Mouse (Mus musculus) olfactory bulb, adult 2 months (tissue): ENCODE measurements around the gene Smg6. TPM values are rescaled to one million over a fixed set of nuclear protein-coding genes. Genes with fewer than 3 reads are reported as not detected.

Source experiments
- H3K27ac ChIP-seq: fragments of 200-500 bp; 2 replicates; pipeline ENCODE4 v1.5.1; 2012; ENCODE audit warnings: low read depth, low read length; ENCODE audit not compliant: insufficient read depth
- H3K4me1 ChIP-seq: fragments of 200-500 bp; 2 replicates; pipeline ENCODE4 v1.6.1; 2012; ENCODE audit warnings: low read length; ENCODE audit not compliant: control insufficient read depth, insufficient read depth
- H3K4me3 ChIP-seq: fragments of 200-500 bp; 2 replicates; pipeline ENCODE4 v1.5.1; 2012; ENCODE audit warnings: mild to moderate bottlenecking, low read depth, low read length, moderate library complexity; ENCODE audit not compliant: insufficient read depth
- CTCF ChIP-seq: fragments of 200-500 bp; IDR thresholded peaks from 2 replicates; pipeline ENCODE4 v1.5.1; 2012; ENCODE audit warnings: low read depth, mild to moderate bottlenecking, low read length, moderate library complexity; ENCODE audit not compliant: insufficient read depth
- POLR2A ChIP-seq: fragments of 200-500 bp; IDR thresholded peaks from 2 replicates; pipeline ENCODE4 v1.6.1; 2012; ENCODE audit warnings: mild to moderate bottlenecking, low read depth, low read length, moderate library complexity; ENCODE audit not compliant: insufficient read depth
- WGBS: fragments of 180-500 bp; shearing (Covaris S2); methylation state at CpG from one replicate; pipeline ENCODE4 v1.1.7; 2018; 5-methylcytosine and 5-hydroxymethylcytosine counted together
- polyA plus RNA-seq: library from polyadenylated mRNA; stranded (reverse); fragments of >200 nt; gene quantifications from 2 replicates; pipeline ENCODE4 v1.2.4, GENCODE M21; 2012; ENCODE audit warnings: low replicate concordance; ENCODE audit not compliant: missing spikeins, insufficient read depth, insufficient read length

The Smg6 gene
- polyA plus RNA-seq, 1 experiment = 86.4 TPM

GRCm38 (mm10) chr11:74959501-74959900 is 33.9 kb downstream of the Smg6 start:
- WGBS = 47% methylated on average over 2 of the region's 2 CpGs
- Histone ChIP-seq H3K4me3 (no peak overlapping the region), H3K4me1 (peaks cover 2% of the 10 kb centered on the region; the same call in 1 of the 2 replicates), H3K27ac (no peak overlapping the region)
- TF ChIP-seq CTCF (no peak), POLR2A (no peak)

DNA sequence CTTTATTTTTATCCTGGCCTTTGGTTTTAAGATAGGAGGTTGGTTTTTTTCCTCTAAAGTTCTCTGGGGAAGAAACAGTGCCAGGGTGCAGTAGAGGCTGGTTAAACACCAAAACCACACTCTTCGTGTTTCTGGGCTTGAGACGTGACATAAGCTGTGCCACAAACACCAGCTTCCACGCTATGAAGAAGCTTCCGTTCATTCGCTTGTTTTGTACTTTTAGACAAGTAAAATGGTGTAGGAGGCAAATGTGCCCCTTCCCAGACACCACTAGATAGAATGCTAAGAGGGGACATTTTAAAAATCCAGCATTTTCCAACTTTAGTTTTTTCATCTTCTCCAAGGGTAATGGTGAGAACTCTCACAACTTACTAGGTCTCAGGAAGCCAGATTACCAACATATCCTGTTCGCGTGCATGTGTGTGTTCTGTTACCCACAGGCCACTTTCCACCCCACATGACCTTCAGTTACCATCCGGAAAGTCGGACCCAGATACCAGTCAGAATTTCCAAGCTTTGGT is 34.5 kb downstream of the Smg6 start:
- TF ChIP-seq CTCF (no peak), POLR2A (no peak)
- 86% methylated on average over 9 of the region's 9 CpGs for WGBS
- H3K4me1 ChIP-seq = peaks cover 2% of the 10 kb centered on the region; the same call in 1 of the 2 replicates
- H3K27ac ChIP-seq = no peak overlapping the region
- no peak overlapping the region for H3K4me3 ChIP-seq

GRCm38 (mm10) chr11:74961953-74962352 is 36.3 kb downstream of the Smg6 start:
- TF ChIP-seq POLR2A (no peak), CTCF (no peak)
- Histone ChIP-seq H3K27ac (no peak overlapping the region), H3K4me1 (peaks cover 2% of the 10 kb centered on the region; the same call in 1 of the 2 replicates), H3K4me3 (no peak overlapping the region)

- no peak for TF ChIP-seq CTCF
- 68% methylated on average over 2 of the region's 2 CpGs for WGBS
- Histone ChIP-seq H3K4me3 (no peak overlapping the region), H3K27ac (no peak overlapping the region), H3K4me1 (peaks cover 2% of the 10 kb centered on the region; the same call in 1 of the 2 replicates)
Observed at GRCm38 (mm10) chr11:74962846-74963407, 37.3 kb downstream of the Smg6 start.

DNA sequence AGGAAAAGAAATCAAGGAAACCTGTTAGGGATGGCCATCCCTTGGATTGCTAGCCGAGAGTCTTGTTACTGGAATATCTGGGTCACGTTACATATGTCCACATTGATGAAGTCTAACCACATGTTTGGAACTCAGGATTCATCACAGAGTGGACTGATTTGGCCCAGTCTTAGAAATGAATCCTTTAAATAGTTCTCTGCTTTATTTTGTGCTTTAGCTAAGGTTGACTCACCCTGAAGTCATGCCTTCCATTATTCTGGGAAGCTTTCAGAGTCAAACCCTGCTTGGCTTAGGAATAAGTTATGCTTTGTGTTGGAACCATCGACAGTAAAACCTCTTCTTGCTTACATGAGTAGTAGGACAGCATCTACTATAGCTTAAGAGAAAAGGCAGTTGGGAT is 39.9 kb downstream of the Smg6 start:
- Histone ChIP-seq H3K4me1 (no peaks in the 10 kb centered on the region), H3K4me3 (no peak overlapping the region), H3K27ac (no peak overlapping the region)
- WGBS = 63% methylated on average over 3 of the region's 3 CpGs
- TF ChIP-seq POLR2A (no peak), CTCF (no peak)

DNA sequence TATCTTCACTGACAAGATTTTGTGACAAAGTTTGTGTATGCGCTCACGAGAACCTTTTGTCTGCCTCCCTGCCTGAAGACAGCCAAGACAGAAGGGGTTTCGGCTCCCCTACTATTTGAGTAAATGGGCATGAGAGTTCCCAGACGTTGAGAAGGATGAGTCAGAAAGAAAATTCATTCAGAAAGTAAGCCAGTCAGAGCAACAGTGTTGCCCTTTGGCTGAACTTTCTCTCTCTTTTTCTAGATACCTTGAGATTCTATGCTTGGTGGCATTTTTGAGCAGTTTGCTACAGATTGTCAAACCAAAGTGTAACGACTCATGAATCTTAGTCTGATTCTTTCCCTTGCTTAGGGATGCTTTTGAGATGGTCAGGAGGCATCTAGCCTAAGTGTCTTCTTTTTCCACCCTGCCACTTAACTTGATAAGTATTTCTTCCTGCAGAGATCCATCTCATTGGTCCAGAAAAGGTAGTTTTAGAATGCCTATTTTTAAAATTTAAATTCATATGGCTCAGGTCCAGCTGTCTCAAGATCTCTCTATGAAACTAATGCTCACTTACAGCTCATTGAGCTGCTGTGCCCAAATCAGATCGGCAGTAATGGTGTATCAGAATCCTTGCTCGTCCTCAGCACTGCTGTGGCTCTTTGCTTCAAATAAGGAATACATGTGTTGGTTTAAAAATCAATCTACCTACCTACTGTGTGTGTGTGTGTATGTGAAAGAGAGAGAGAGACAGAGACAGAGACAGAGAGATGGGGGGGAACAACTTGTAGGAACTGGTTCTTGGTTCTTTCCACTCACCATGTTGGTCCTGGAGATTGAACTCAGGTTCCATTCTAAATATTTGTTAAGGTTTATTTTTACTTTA is 47.9 kb downstream of the Smg6 start:
- no peak overlapping the region for H3K4me3 ChIP-seq
- H3K27ac ChIP-seq = no peak overlapping the region
- H3K4me1 ChIP-seq = no peaks in the 10 kb centered on the region
- 66% methylated on average over 7 of the region's 7 CpGs for WGBS
- TF ChIP-seq POLR2A (no peak), CTCF (no peak)

DNA sequence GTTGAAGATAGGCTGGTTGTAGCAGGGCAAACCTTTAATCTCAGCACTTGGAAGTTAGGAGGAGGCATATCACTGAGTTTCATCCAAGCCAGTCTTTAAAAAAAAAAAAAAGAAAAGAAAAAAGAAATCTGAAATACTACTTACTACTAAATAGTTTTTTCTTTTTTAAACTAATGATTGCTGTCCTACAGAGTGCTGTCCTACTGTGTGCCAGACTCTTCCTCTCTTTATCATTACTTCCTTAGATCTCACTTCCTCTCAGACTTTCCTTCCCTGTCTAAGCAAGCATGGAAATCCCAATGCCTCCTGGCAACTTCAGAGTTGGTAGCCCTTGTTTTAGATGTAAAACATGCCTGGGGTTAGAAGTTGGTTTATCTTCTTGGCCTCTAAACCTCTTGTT is 49.0 kb downstream of the Smg6 start:
- Histone ChIP-seq H3K4me3 (no peak overlapping the region), H3K27ac (no peak overlapping the region), H3K4me1 (no peaks in the 10 kb centered on the region)
- TF ChIP-seq POLR2A (no peak), CTCF (no peak)

- Histone ChIP-seq H3K4me1 (no peaks in the 10 kb centered on the region), H3K4me3 (no peak overlapping the region), H3K27ac (no peak overlapping the region)
- WGBS = 91% methylated on average over 3 of the region's 3 CpGs
- TF ChIP-seq POLR2A (no peak), CTCF (no peak)
Observed at GRCm38 (mm10) chr11:74976835-74977687, 51.4 kb downstream of the Smg6 start.
